Mouse (Mus musculus): Measurements from ENCODE around the gene Olfr1197. TPM values are rescaled to one million over a fixed set of nuclear protein-coding genes. Genes with fewer than 3 reads are reported as not detected.

The Olfr1197 gene
- polyA plus RNA-seq (2012; rRNA removed): not detected in 2 replicates

DNA sequence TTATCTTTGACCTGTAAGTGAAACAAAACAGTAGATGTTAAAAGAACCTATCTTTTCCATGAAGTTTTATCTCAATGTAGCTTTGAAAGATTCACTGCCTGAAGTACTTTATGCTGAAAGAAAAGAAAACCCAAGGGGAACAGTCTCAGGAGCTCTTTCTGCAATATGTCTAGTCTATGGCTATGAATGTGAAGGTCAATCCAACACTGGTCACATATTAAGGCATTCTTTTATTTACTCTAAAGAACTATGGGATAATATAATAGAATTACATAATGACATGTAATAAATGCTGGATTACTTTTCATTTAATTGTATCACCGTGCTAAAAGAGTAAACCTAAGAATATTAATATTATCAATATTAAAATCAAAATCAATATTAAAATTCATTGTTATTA, at the start of gene Olfr1197:
Gene Olfr1197 (minus strand): TSS at position 101 of the 400 bp plus-strand sequence.

DNA sequence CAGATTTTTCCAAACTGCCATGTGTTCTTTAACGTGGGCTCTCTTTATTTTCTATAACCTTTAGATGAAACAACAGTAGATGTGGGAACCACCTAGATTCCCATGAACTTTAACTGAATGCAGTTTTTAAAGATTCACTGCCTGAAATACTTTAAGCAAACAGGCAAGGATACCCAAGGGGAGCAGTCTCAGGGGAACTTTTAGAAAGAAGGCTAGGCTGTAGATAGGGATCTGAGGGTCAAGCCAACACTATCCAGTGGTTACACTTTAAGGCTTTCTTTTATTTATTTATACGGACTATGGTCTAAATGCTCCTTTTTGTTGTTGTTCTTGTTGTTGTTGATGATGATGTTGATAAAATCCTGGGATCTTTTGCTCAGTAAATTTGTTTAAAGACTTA, 38.2 kb upstream of the Olfr1197 start, which contains the start of gene Olfr1200:
Gene Olfr1200 (minus strand): TSS at position 101 of the 400 bp plus-strand sequence.

DNA sequence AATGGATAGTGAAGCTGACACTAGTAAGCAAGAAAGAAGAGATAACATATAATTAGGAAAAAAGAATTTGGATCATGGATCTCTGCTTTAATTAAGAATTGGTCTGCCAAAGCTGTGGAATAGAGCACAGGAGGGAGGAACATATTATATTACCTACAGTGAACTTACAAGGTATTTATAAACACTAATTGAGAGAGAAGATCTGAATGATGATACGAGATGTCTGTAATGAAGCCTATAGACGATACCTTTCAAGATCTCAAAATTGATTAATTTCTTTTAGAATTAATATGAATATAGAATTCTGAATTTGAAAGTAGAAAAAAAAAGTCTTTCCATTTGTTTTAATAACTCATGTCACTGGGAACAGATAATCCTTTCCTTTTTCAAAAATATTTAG, 28.2 kb upstream of the Olfr1197 start, which contains the start of gene Olfr1199:
Gene Olfr1199 (minus strand): TSS at position 101 of the 400 bp plus-strand sequence.

DNA sequence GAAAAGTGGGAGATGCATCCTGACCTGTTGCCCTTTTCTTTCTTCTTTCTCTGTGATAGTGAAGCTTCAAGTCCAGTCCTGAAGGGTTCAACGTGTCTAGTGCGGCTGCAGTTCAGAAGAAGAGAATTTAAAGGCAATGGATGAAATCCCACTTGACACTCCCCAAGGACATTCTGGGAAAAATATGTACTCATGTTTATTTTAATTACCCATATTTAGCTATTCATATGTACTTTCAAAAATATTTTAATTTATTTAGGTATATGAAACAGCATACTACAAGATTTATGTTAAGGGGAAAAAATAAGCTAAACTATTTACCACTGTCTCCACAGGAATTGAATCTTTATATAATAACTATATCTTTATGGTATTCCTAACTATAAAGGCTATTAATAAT, 19.1 kb upstream of the Olfr1197 start, which contains the start of gene Olfr1198:
Gene Olfr1198 (minus strand): TSS at position 101 of the 400 bp plus-strand sequence.

DNA sequence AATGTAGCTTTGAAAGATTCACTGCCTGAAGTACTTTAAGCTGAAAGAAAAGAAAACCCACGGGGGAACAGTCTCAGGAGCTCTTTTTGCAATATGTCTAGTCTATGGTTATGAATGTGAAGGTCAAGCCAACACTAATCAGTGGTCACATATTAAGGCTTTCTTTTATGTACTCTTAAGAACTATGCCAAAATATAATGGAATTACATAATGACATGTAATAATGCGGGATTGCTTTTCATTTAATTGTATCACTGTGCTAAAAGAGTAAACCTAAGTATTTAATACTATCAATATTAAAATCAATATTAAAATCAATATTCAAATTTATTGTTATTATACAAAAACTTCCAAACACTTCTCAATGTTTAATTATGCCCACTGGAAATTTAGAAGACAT, 27.7 kb downstream of the Olfr1197 start, which contains the start of gene Olfr1196:
Gene Olfr1196 (minus strand): TSS at position 101 of the 400 bp plus-strand sequence.

DNA sequence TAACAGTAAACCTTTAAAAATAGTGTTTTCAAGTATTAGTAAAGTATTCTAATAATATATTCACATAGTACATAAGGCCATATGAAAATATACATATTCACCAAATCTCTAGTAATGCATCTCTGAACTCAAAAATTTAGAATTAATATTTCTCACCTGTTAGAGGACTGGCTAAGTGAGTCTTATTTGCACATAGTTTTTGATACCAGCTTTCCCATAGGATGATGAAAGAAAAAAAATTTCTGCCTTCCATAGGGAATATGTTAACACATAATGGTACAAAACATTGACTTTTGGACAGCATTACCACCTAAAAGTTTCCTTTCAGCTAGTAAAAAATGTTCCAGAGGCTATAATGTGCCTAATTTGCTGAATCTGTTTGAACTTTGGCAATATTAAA, 43.1 kb downstream of the Olfr1197 start, which contains the start of gene Olfr1195:
Gene Olfr1195 (minus strand): TSS at position 101 of the 400 bp plus-strand sequence.

Other genes starting within 250 kb of the Olfr1197 start
- not detected in 2 replicates for gene Olfr1184, start 248.8 kb downstream of the Olfr1197 start, polyA plus RNA-seq (2012; rRNA removed)
- not detected in 2 replicates for gene Olfr1185-ps1, start 239.0 kb downstream of the Olfr1197 start, polyA plus RNA-seq (2012; rRNA removed)
- gene Olfr1186, start 213.8 kb downstream of the Olfr1197 start, polyA plus RNA-seq (2012; rRNA removed): not detected in 2 replicates
- gene Olfr1188, start 175.4 kb downstream of the Olfr1197 start, polyA plus RNA-seq (2012; rRNA removed): not detected in 2 replicates
- not detected in 2 replicates for gene Olfr1189, start 145.9 kb downstream of the Olfr1197 start, polyA plus RNA-seq (2012; rRNA removed)
- gene Olfr1191-ps1, start 91.8 kb downstream of the Olfr1197 start, polyA plus RNA-seq (2012; rRNA removed): not detected in 2 replicates
- not detected in 2 replicates for gene Olfr1192-ps1, start 83.9 kb downstream of the Olfr1197 start, polyA plus RNA-seq (2012; rRNA removed)
- not detected in 2 replicates for gene Olfr1193, start 56.7 kb downstream of the Olfr1197 start, polyA plus RNA-seq (2012; rRNA removed)
- gene Olfr1195, start 43.2 kb downstream of the Olfr1197 start, polyA plus RNA-seq (2012; rRNA removed): not detected in 2 replicates
- not detected in 2 replicates for gene Olfr1196, start 27.8 kb downstream of the Olfr1197 start, polyA plus RNA-seq (2012; rRNA removed)
- gene Olfr1198, start 19.0 kb upstream of the Olfr1197 start, polyA plus RNA-seq (2012; rRNA removed): not detected in 2 replicates
- gene Olfr1199, start 28.1 kb upstream of the Olfr1197 start, polyA plus RNA-seq (2012; rRNA removed): not detected in 2 replicates
- gene Olfr1200, start 38.1 kb upstream of the Olfr1197 start, polyA plus RNA-seq (2012; rRNA removed): not detected in 2 replicates
- not detected in 2 replicates for gene Olfr1201, start 60.7 kb upstream of the Olfr1197 start, polyA plus RNA-seq (2012; rRNA removed)
- gene Olfr1202, start 82.1 kb upstream of the Olfr1197 start, polyA plus RNA-seq (2012; rRNA removed): not detected in 2 replicates
- gene Olfr1205, start 97.4 kb upstream of the Olfr1197 start, polyA plus RNA-seq (2012; rRNA removed): not detected in 2 replicates
- not detected in 2 replicates for gene Olfr1204, start 116.9 kb upstream of the Olfr1197 start, polyA plus RNA-seq (2012; rRNA removed)
- not detected in 2 replicates for gene Olfr1206, start 130.9 kb upstream of the Olfr1197 start, polyA plus RNA-seq (2012; rRNA removed)
- gene Olfr1208, start 169.9 kb upstream of the Olfr1197 start, polyA plus RNA-seq (2012; rRNA removed): not detected in 2 replicates
- gene Olfr1209, start 182.8 kb upstream of the Olfr1197 start, polyA plus RNA-seq (2012; rRNA removed): not detected in 2 replicates
- not detected in 2 replicates for gene Olfr1211, start 205.7 kb upstream of the Olfr1197 start, polyA plus RNA-seq (2012; rRNA removed)
- not detected in 2 replicates for gene Olfr1212, start 221.6 kb upstream of the Olfr1197 start, polyA plus RNA-seq (2012; rRNA removed)
- not detected in 2 replicates for gene Gm13762, start 247.9 kb upstream of the Olfr1197 start, polyA plus RNA-seq (2012; rRNA removed)

All from central nervous system, embryonic 11.5 days (tissue).